Comparison of ENCODE assay signal across 1 mouse cellular context in the genomic region with DNA sequence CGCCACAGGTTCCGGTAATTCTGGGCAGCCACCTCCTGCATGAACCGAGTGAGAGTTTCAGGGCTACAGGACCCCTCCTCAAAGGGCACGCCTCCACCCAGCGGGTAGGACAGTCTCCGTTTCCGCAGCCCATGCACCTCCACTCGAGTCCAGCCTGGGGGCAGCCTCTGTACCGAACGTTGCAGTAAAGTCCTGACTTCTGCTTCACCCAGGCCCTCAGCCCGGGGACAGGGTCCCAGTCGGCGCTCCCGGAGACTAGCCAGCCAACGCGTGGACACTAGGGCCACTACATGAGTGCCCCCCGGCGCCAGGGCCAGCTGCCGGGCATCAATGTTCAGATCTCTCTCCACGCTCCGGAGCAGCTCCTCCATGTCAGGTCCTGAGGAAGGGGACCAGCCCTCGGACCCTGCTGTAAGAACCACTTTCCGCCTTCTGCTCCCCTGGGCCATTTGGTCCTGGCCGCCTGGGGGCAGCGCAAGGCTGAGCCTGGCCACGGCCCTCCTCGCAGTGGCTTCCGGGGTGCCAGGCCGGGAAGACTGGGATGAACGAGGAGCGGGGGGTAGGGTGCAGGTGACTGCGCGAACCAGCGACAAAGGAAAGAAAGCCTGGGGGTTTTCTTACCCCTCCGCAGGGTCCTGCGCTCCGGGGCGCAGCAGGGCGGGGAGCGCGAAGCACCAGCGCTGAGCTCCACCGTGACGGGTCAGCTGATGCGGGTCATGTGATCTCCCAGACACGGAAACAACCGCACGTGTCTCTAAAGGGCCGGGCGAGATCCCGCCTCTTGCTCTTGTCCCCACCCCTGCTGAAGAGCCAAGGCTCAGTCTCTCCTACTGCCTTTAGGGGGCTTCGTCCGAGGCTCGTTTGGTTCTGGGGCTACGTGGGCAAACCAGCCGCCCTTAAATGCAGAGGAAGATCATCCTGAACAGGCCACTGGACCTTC.
TF ChIP-seq lines count a peak whose summit lies in the region.

Gene Wdr81 (minus strand): TSS at position 727 of the 940 bp plus-strand sequence.

TF ChIP-seq in CH12.LX, 34 proteins besides CTCF, POLR2A, EP300 and RAD21 (continued from another document):
- 0 out of 2 replicates have a peak, but pooled peaks have one; percentile 2 for TF ChIP-seq ZC3H11A (IDR thresholded peaks at IDR 0.05; ENCODE audit: low read depth, low read length)
- peak; percentile 99 for TF ChIP-seq BHLHE40 (IDR thresholded peaks at IDR 0.05; ENCODE audit: low read depth, low read length)
- TF ChIP-seq NELFE (IDR thresholded peaks at IDR 0.05; ENCODE audit: low read depth, low read length), result peak; percentile 40; the same call in 1 of the 2 replicates
- TF ChIP-seq RCOR1 (conservative IDR thresholded peaks at IDR 0.05; ENCODE audit: low read depth, low read length), result no peak
- no peak for TF ChIP-seq MAZ (IDR thresholded peaks at IDR 0.05; ENCODE audit: low read depth, low read length)
- peak; percentile 68 for TF ChIP-seq TBP (conservative IDR thresholded peaks at IDR 0.05; ENCODE audit: low read depth, low read length)
- TF ChIP-seq USF1 (IDR thresholded peaks at IDR 0.05; ENCODE audit: low read depth, low read length), result peak; percentile 99
- TF ChIP-seq HCFC1 (IDR thresholded peaks at IDR 0.05; ENCODE audit: low read depth, low read length), result peak; percentile 76
- TF ChIP-seq MAX (IDR thresholded peaks at IDR 0.05; ENCODE audit: low read length), result peak; percentile 100
- TF ChIP-seq MAFK (IDR thresholded peaks at IDR 0.05; ENCODE audit: insufficient replicate concordance, low read length), result no peak
- 0 out of 2 replicates have a peak, but pooled peaks have one; percentile 5 for TF ChIP-seq IRF4 (IDR thresholded peaks at IDR 0.05; ENCODE audit: low read depth, low read length)
- TF ChIP-seq CHD1 (IDR thresholded peaks at IDR 0.05; ENCODE audit: low read depth, low read length), result no peak
- no peak for TF ChIP-seq PAX5 (IDR thresholded peaks at IDR 0.05; ENCODE audit: low read length)
- 0 out of 2 replicates have a peak, but pooled peaks have one; percentile 43 for TF ChIP-seq KAT2A (IDR thresholded peaks at IDR 0.05; ENCODE audit: insufficient replicate concordance, low read length)
- peak; percentile 55 for TF ChIP-seq SMC3 (IDR thresholded peaks at IDR 0.05; ENCODE audit: low read depth, low read length)
- TF ChIP-seq TCF12 (IDR thresholded peaks at IDR 0.05; ENCODE audit: low read depth, low read length), result 0 out of 2 replicates have a peak, but pooled peaks have one; percentile 32
- TF ChIP-seq ZNF384 (IDR thresholded peaks at IDR 0.05; ENCODE audit: low read depth, low read length), result no peak
- peak; percentile 88 for TF ChIP-seq ETS1 (conservative IDR thresholded peaks at IDR 0.05; ENCODE audit: low read depth, low read length)
- TF ChIP-seq JUND (conservative IDR thresholded peaks at IDR 0.05; ENCODE audit: low read depth, low read length), result no peak
- peak; percentile 94 for TF ChIP-seq ELF1 (IDR thresholded peaks at IDR 0.05; ENCODE audit: low read depth, low read length)
- peak; percentile 98 for TF ChIP-seq MXI1 (IDR thresholded peaks at IDR 0.05; ENCODE audit: low read depth, low read length)
